10 mouse cellular contexts compared by ENCODE assay signal in genomic region chr12:56534311-56534650, GRCm38 (mm10). TPM values are rescaled to one million over a fixed set of nuclear protein-coding genes. Genes with fewer than 3 reads are reported as not detected.
A peak's percentile ranks its signal among the peaks of the same experiment; 100 is the strongest.
DNase-seq lines count a peak whose midpoint lies in the region; ATAC-seq and TF ChIP-seq lines count a peak whose summit lies in the region.
"Had no signal": no experiment of that assay in that cellular context is flagged by ENCODE, and none has a peak within 500 bp of the region (broad histone marks: within the 10 kb centered on the region; RNA-seq: fewer than 3 reads in every experiment).

No protein-coding gene starts in this region.

- no peak for TF ChIP-seq POLR2A in thymus, adult 2 months (IDR thresholded peaks at IDR 0.05; ENCODE audit: control insufficient read depth, extremely low read depth, insufficient read depth, low read length, poor library complexity)

- no peak overlapping the region for H3K9ac ChIP-seq in heart, embryonic 15.5 days
- no peak overlapping the region for H3K9ac ChIP-seq in embryonic facial prominence, embryonic 12.5 days
- no peak overlapping the region for H3K9ac ChIP-seq in hindbrain, embryonic 15.5 days
- H3K9ac ChIP-seq in midbrain, embryonic 12.5 days (replicated peaks): peak overlapping the region; percentile 50; the same call in 1 of the 2 replicates

- DNase-seq in heart, postnatal 14 days: no peak
- DNase-seq in thymus, adult 2 months: no peak
- no peak for DNase-seq in spleen, adult 18-20 months

- no peak for TF ChIP-seq CTCF in thymus, adult 2 months (IDR thresholded peaks at IDR 0.05; ENCODE audit: borderline replicate concordance, control insufficient read depth, extremely low read depth, insufficient read depth, low read length, poor library complexity)

- H3K36me3 ChIP-seq in heart, embryonic 15.5 days: no peaks in the 10 kb centered on the region
- no peaks in the 10 kb centered on the region for H3K36me3 ChIP-seq in embryonic facial prominence, embryonic 12.5 days
- no peaks in the 10 kb centered on the region for H3K36me3 ChIP-seq in hindbrain, embryonic 15.5 days
- H3K36me3 ChIP-seq in midbrain, embryonic 12.5 days: no peaks in the 10 kb centered on the region
- H3K36me3 ChIP-seq in thymus, adult 2 months (ENCODE audit: control insufficient read depth, insufficient read depth, low read length): no peaks in the 10 kb centered on the region

- peak overlapping the region; percentile 46 for H3K4me3 ChIP-seq in heart, embryonic 15.5 days
- peak overlapping the region; percentile 25 for H3K4me3 ChIP-seq in embryonic facial prominence, embryonic 12.5 days
- H3K4me3 ChIP-seq in hindbrain, embryonic 15.5 days: peak overlapping the region; percentile 19
- peak overlapping the region; percentile 37 for H3K4me3 ChIP-seq in midbrain, embryonic 12.5 days
- H3K4me3 ChIP-seq in thymus, adult 2 months (ENCODE audit: control insufficient read depth, insufficient read depth, low read length): no peak overlapping the region

- peaks cover 25% of the 10 kb centered on the region for H3K4me1 ChIP-seq in heart, embryonic 15.5 days (replicated peaks)
- H3K4me1 ChIP-seq in embryonic facial prominence, embryonic 12.5 days: peaks cover 10% of the 10 kb centered on the region; the same call in 1 of the 2 replicates
- peaks cover 15% of the 10 kb centered on the region for H3K4me1 ChIP-seq in hindbrain, embryonic 15.5 days (replicated peaks)
- peaks cover 9% of the 10 kb centered on the region; the same call in 1 of the 2 replicates for H3K4me1 ChIP-seq in midbrain, embryonic 12.5 days
- H3K4me1 ChIP-seq in thymus, adult 2 months (replicated peaks; ENCODE audit: control insufficient read depth, insufficient read depth, low read length): no peaks in the 10 kb centered on the region

- H3K4me2 ChIP-seq in heart, embryonic 15.5 days: peak overlapping the region; percentile 69
- H3K4me2 ChIP-seq in embryonic facial prominence, embryonic 12.5 days (replicated peaks): peak overlapping the region; percentile 41
- peak overlapping the region; percentile 39 for H3K4me2 ChIP-seq in hindbrain, embryonic 15.5 days
- H3K4me2 ChIP-seq in midbrain, embryonic 12.5 days (replicated peaks): peak overlapping the region; percentile 38

- H3K9me3 ChIP-seq in heart, embryonic 15.5 days (replicated peaks): no peaks in the 10 kb centered on the region
- no peaks in the 10 kb centered on the region for H3K9me3 ChIP-seq in embryonic facial prominence, embryonic 12.5 days
- no peaks in the 10 kb centered on the region for H3K9me3 ChIP-seq in hindbrain, embryonic 15.5 days
- no peaks in the 10 kb centered on the region for H3K9me3 ChIP-seq in midbrain, embryonic 12.5 days

- WGBS in heart, embryonic 15.5 days: under 1% methylated on average over 24 of the region's 24 CpGs
- under 1% methylated on average over 24 of the region's 24 CpGs for WGBS in embryonic facial prominence, embryonic 12.5 days
- 1% methylated on average over 22 of the region's 24 CpGs for WGBS in hindbrain, embryonic 15.5 days
- WGBS in midbrain, embryonic 12.5 days: 0% methylated on average over 24 of the region's 24 CpGs
- 6% methylated on average over 24 of the region's 24 CpGs for WGBS in thymus, adult 2 months

- ATAC-seq in heart, embryonic 15.5 days (replicated peaks; ENCODE audit: insufficient number of reproducible peaks, insufficient read depth, low FRiP score, low read depth): no peak; the same call in 1 of the 2 replicates
- no peak for ATAC-seq in embryonic facial prominence, embryonic 12.5 days (ENCODE audit: insufficient number of reproducible peaks, insufficient read depth, low FRiP score, low TSS enrichment)
- no peak; the same call in 1 of the 2 replicates for ATAC-seq in hindbrain, embryonic 15.5 days (ENCODE audit: low FRiP score, low read depth)
- no peak for ATAC-seq in midbrain, embryonic 12.5 days (ENCODE audit: low FRiP score, low read depth)
- ATAC-seq in megakaryocyte-erythroid progenitor cell, adult 5-6 weeks (replicated peaks; ENCODE audit: low FRiP score, low TSS enrichment, poor library complexity, severe bottlenecking): no peak

- intact Hi-C loops in heart, postnatal 14 days (cut with DNase I): no loop called here

- H3K27ac ChIP-seq in heart, embryonic 15.5 days: no peak overlapping the region
- no peak overlapping the region for H3K27ac ChIP-seq in embryonic facial prominence, embryonic 12.5 days
- H3K27ac ChIP-seq in hindbrain, embryonic 15.5 days (replicated peaks): no peak overlapping the region
- H3K27ac ChIP-seq in midbrain, embryonic 12.5 days (replicated peaks): 0 out of 2 replicates have a peak overlapping the region, but pooled peaks have one; percentile 25
- no peak overlapping the region for H3K27ac ChIP-seq in thymus, adult 2 months (ENCODE audit: control insufficient read depth, insufficient read depth, low read length)

- peaks cover 96% of the 10 kb centered on the region for H3K27me3 ChIP-seq in heart, embryonic 15.5 days
- H3K27me3 ChIP-seq in embryonic facial prominence, embryonic 12.5 days: peaks cover 87% of the 10 kb centered on the region
- peaks cover 86% of the 10 kb centered on the region for H3K27me3 ChIP-seq in hindbrain, embryonic 15.5 days
- H3K27me3 ChIP-seq in midbrain, embryonic 12.5 days: peaks cover 99% of the 10 kb centered on the region
- peaks cover 24% of the 10 kb centered on the region for H3K27me3 ChIP-seq in thymus, adult 2 months (ENCODE audit: control insufficient read depth, insufficient read depth, low read length)

RNA-seq across cellular contexts. Expression of gene Nkx2-1, which starts 2.4 kb away (rescaled TPM):
- polyA plus RNA-seq in heart, embryonic 15.5 days (2015; fragmentation: Nextera tagmentation; extraction: Ambion mirVana): 2.1 and 6.4 TPM in 2 replicates
- total RNA-seq in heart, postnatal 14 days (2021): under 1 TPM in 1 of 2 experiments, not detected in 1; 0.19 TPM
- polyA plus RNA-seq in embryonic facial prominence, embryonic 12.5 days (2016; fragmentation: Nextera tagmentation; extraction: Ambion mirVana): 1.6 and 4.4 TPM in 2 replicates
- polyA plus RNA-seq in hindbrain, embryonic 15.5 days (2015; fragmentation: Nextera tagmentation; extraction: Ambion mirVana): 0.06 TPM in 1 of 2 replicates, not detected in the other
- polyA plus RNA-seq in midbrain, embryonic 12.5 days (2016; fragmentation: Nextera tagmentation; extraction: Ambion mirVana): 5.2 and 9.3 TPM in 2 replicates
- 0.22 and 0.23 TPM in 2 replicates for polyA plus RNA-seq in thymus, adult 2 months (2012; rRNA removed)
- total RNA-seq in megakaryocyte-erythroid progenitor cell, adult 5-6 weeks (2014; fragmentation: Nextera tagmentation): not detected in 2 replicates
- not detected in 2 replicates for total RNA-seq in megakaryocyte-erythroid progenitor cell, adult 5-6 weeks (2017)
- total RNA-seq: hematopoietic stem cell, adult 5-6 weeks; megakaryocyte progenitor cell, adult 5-6 weeks had no signal
